Mouse (Mus musculus) urinary bladder, postnatal 4 days (tissue): ENCODE measurements around the gene Spryd3.

Experiments
- DNase-seq, 2 experiments: peaks; one replicate each; pipeline ENCODE4 v3.0.0; 2021 to 2022; ENCODE audit warnings: low spot score in 2 of 2

The Spryd3 gene

DNA sequence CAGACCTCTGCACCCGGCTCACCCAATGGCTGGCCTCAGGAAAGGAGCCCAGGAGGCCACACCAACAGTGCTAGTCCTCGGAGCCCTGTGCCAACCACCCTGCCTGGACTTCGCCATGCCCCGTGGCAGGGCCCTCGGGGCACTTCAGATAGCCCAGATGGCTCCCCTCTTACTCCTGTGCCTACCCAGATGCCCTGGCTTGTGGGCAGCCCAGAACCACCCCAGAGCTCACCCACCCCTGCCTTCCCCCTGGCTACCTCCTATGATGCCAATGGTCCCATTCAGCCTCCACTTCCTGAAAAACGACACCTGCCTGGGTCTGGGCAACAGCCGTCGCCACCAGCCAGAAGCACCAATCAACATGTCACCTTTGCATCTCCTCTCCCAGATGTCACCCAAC, 23.2 kb downstream of the Spryd3 start:
- DNase-seq, result no peak

DNA sequence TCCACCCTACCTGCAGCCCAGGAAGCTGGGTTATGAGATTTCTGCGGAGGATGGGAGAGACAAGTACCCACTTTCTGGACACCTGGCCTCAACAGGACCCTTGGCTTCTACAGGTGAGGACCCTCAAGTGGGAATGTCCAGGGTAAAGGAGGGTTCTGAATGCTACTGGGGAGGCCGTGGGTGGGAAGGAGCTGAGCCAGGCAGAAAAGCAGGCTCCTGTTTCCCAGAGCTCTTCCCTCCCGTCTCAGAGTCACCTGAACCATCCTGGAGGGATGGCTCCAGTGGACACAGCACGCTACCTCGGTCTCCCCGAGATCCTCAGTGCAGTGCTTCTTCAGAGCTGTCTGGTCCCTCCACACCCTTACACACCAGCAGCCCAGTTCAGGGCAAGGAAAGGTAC, 23.9 kb downstream of the Spryd3 start:
- no peak for DNase-seq

DNA sequence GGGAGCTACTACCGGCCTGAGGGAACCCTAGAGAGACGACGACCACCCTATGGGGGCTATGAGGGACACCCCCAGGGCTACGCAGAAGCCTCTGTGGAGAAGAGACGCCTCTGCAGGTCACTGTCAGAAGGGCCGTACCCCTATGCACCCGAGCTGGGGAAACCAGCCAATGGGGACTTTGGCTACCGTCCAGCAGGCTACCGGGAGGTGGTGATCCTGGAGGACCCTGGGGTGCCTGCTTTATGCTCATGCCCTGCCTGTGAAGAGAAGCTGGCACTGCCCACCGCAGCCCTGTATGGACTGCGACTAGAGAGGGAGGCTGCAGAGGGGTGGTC, 24.6 kb downstream of the Spryd3 start:
- DNase-seq, result no peak

DNA sequence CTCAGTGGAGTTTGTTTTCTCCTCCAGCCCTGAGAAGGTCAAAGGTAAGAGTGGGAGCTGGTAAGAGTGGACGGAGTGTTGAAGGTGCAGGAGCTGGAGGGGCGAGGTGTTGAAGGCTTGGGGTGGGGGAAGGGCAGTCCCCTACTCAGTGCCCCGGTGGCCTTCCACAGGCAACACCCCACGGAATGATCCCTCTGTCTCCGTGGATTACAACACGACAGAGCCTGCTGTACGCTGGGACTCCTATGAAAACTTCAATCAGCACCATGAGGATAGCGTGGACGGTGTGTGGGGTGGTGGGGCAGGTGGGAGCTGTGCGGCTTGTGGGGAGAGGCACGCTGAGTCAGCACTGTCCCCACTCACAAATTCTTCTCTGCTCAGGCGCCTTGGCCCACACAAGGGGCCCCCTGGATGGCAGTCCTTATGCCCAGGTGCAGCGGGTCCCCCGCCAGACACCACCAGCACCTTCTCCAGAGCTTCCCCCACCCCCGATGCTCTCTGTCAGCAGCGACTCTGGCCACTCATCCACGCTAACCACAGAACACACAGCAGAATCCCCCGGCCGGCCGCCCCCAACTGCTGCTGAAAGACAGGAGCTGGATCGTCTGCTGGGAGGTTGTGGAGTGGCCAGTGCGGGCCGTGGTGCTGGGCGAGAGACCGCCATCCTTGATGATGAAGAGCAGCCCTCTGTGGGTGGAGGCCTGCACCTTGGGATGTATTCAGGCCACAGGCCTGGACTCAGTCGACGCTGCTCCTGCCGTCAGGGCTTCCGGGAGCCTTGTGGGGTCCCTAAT, 25.1 kb downstream of the Spryd3 start:
- no peak for DNase-seq

DNA sequence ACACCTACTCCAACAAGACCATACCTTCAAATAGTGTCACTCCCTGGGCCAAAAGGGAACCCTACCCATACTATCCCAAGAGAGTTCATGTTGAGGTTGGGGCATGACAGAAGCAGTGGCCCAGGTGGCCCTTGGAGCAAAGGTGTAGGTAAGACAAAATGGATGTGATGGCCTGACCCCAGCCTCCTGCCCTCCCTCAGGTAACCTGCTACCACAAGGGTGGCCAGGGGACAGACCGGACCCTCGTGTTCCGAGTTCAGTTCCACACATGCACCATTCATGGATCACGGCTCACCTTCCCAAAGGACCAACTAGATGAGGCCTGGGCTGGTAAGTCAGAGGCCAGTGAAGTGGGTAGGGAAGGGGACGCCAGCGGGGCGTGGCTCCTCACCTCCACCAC, 25.8 kb downstream of the Spryd3 start:
- no peak for DNase-seq

DNA sequence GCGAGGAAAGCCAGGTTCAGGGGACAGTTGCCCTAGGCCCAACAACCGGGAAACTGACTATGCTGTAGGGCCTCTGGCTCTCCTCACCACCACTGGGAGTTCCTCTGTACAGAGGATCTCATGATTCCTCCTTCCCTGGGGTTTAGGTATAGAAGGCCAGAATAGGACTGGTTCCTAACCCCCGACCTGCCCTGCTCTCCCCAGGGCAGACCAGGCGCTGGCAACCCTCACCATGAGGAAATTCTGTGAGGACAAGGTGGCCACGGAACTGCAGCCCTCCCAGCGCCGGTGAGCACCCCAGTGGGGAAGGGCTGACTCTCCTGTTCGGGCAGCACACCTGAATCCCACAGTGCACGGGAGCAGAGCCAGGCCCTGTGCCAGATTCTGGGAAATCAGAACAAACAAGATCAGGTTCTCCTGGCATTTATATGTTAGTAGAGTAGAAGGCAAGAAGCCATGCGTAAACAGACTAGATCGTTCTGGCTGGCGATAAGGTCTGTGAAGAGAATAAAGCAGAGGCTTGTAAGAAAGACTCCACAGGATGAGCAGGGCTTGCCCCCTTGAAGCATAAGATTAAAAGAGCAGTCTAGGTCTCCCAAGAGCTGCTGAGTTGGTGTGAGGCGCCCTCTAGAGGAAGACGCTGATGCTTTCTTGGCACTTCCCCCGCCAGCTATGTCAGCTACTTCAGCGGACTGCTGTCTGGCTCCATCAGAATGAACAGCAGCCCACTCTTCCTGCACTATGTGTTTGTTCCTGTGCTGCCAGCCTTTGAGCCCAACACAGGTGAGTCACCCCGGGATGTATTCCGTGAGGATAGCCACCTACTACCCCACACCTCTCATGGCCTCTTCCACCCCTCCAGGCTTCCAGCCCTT, 27.1 kb downstream of the Spryd3 start:
- peak; percentile 67 to 85 for DNase-seq

DNA sequence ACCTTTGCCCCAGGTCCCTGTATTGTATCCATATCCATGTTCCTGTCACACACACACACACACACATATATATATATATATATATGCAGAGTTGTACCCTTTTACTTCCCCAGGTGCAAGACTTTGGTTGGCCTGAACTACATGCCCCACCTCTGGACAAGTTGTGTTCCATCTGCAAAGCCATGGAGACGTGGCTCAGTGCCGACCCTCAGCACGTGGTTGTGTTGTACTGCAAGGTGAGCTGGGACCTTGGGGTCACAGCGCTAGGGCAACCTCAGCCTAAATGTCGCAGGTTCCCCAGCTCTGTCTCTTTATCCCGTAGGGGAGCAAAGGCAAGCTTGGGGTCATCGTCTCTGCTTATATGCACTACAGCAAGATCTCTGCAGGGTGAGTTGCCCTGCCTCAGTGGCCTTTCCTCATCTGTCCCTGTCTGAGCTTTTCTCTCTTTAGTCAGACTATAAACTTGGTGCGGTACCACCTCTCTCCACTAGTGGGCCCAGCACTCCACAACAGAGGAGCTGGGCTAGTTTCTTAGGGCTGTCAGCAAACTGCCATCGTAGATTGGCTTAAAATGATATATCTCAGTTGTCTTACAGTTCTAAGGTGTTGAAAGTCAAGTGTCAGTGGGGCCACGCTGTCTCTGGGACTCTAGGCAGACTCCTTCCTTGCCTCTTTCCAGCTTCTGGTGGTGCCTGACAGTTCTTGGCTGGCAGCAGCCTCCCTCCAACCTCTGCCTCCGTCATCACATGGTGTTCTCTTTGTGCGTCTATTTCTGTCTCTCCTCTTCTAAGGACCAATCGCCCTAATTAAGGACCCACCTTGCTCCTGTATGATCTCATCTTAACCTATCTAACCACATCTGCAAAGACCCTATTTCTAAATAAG, 28.1 kb downstream of the Spryd3 start:
- no peak for DNase-seq

DNA sequence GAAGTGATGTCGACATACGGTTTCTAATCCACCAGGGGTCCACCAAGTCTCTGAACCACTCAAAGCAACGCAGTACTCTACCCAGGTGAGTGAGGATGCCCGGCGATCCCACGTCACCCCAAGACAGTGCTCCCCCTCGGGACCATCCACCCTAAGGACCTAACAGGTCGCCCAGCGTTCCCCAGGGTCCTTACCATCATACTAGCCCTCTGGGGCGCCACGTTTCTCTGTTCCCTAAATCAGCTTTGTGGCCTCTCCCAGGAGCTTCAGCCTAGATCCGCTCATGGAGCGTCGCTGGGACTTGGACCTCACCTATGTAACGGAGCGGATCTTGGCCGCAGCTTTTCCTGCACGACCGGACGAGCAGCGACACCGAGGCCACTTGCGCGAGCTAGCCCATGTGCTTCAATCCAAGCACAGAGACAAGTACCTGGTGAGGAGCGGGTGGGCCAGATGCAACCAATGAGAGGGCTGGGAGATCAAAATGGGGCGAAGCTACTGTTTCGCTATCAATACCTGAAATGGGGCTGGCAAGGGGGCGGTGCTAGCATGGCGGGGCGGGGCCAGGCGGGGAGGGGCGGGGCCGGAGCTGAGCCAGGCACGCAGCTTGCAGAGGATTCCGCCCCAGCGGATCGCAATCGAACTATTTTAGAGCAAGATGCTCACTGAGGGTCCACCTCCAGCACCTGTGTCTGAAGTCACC, 29.1 kb downstream of the Spryd3 start:
- DNase-seq, result no peak

DNA sequence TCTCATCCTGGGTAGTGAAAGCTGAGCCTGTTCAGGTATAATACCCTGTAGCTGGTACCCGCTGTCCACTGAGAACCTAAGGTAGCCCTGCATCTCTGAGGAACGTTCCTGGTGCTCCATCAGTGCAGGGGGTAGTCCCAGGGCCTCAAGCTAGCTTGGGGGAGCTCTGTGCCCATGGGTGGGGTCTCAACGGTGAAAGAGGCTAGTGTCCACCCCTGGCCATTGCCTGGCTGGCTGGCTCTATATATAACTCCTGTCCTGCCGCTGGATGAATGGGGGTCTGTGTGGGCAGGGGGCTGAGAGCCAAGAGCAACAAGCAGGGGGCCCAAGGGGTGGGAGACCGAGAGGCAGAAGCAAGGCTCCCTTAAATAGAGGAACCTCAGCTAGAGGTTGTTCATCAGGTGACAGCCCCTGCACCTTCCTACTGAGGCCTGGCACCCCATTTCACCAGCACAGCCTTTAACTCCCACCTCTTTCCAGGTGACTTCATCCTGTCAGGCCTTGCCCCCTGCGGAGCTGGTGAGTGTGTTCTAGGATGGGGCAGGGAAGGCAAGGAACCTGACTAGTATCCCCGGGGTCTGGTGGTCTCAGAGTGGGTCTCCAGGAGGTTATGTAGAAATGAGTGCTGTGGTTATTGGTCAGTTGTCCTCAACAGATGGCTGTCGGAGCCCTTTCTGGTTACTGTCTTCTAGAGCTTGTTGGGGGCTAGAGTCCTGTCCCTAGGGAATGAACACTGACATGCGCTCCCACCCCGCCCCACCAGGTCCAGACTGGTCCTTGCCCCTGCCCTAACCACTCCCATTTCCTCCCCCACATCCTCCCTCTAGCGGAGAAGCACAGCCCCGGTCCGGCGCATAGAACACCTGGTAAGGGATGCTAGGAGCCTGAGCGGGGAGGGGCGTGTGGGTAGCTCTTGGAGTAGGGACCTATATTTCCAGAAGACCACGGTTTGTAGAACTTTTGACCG, 30.0 kb downstream of the Spryd3 start:
- no peak for DNase-seq

DNA sequence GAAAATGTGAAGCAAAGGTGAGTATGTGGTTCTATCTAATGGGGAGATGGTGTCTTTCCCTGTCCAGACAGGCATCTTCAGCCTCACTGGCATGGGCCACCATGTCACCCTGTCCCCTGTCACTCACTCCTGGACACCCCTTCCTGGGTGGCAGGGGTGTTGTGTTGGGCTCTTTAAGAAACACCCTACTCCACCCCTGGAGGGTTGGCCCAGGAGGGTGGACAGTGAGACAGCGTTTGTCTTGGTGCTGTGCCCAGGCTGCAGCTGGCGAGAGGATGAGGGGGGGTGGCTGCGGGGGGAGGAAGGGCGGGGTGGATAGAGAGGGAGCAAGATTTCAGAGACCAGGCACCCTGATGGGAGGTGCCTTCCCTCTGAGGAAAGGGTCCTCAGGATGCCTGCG, 30.7 kb downstream of the Spryd3 start:
- DNase-seq, result peak in 1 of 2 experiments; percentile 69

DNA sequence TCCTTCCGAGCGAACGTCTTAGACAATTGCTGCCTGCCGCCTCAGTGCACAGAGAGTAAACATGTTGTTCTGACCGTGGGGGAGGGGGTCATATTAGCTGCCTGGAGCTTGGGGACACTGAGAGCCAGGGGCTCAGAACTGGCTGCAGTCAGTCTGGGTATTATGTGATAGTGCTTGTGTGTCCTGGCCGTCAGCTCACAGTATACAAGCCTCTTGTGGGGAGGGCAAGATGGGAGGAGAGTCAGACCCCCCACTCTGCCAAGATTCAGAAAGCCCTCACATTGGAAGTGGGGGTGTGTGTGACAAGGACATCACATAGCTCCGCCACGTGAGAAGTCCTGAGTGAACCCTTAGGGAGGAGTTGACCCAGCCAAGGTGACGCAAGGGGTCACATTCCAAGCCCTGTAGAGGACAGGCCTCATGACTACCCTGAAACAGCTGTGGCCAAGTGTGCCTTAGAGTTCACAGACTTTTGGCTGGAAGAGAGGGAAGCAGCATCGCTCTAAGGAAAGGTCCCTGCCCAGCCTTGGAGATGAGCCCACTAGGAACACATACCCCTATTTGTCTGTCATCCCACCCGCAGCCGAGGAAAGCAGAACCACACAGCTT, 32.0 kb downstream of the Spryd3 start:
- no peak for DNase-seq

DNA sequence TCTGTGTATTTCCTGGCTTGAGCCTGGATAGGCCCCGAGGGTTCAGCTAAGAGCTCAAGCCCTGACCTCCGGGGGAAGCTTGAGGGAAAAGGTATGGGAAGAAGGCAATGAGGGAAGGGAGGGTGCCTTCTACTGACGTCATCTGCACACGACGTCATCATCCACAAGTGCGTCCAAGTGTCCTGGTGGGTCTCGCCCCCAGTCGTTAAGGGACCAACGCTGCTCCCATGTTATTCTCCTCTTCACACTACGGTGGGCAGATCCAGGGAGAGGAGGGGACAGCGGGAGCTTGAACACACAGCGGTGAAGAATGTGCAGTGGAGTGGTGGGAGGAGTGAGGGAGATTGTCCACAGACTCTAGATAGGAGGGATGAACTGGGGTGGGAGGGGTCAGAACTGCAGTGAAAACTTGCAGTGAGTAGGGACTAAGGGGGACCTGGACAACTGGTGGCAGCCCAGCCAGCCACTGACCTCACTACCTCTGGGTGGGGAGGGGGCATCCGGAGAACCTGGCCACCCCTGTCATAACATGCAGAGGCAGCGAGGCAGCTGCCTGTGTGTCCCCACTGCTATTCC, 32.6 kb downstream of the Spryd3 start:
- DNase-seq, result no peak

DNA sequence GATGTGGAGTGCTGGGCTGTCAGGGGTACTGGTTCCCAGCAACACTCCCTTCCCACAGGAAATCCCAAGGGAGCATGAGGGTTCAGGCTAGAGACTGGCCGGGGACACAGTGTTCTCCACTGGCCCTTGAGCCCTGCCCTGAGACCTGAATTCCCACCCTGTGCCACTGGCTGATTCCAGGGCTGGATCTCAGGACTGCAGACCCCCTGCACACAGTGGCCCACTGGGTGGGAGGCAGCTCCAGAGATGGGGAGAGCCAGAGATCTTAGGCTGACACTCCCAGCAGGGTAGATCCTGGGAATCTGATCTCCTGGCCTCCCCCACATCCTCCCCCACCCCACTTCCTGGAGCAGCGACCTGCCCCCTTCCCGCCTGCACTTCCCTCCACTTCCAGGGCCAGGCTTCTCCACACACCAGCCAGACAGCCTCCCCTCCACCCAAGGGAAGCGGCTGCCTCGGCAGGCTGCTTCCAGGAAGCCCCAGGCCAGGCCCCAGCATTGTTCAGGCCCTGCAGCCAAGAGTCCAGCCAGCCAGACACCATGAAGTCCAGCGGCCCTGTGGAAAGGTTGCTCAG, 33.4 kb downstream of the Spryd3 start:
- peak in 1 of 2 experiments; percentile 67 for DNase-seq

DNA sequence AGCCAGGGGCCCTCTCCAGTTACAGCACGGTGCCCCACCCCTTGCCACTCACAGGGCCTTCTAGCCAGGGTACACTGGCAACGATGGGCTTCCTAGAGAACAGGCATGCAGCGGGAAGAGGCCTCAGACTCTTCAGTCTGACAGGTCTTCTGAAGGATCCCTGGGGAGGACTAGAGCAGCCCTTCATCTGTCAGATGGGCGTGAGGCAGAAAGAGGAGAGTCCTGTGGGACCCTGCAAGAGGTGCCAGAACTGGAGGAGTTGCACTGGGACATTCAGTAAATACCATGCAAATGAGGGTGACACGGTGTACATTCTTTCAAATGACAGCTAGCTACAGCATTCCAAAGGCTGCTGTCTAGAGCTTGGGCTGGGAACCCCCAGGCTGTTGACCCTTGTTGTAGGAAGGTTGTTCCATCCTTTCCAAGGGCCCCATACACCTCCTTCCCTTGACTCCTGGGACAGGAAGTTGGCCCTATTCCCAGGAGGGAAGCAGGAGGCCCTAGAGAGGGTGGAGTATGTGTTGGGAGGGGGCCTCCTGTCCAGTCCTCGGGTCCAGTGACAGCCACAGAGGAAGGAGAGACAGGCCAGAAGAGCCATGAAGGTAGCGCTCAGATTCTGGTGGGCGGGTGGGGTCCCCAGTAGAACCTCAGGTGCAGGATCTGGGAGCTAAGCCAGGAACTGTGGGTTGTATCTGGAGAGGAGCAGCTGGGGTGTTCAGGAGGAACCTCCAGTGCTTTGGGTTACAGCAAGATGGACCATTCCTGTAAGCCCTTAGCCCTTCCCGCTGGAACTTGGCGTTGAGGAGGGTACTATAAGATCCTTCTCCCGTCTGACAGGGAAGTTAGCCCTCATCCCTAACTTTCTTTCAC, 34.1 kb downstream of the Spryd3 start:
- DNase-seq, result peak in 1 of 2 experiments; percentile 60

DNA sequence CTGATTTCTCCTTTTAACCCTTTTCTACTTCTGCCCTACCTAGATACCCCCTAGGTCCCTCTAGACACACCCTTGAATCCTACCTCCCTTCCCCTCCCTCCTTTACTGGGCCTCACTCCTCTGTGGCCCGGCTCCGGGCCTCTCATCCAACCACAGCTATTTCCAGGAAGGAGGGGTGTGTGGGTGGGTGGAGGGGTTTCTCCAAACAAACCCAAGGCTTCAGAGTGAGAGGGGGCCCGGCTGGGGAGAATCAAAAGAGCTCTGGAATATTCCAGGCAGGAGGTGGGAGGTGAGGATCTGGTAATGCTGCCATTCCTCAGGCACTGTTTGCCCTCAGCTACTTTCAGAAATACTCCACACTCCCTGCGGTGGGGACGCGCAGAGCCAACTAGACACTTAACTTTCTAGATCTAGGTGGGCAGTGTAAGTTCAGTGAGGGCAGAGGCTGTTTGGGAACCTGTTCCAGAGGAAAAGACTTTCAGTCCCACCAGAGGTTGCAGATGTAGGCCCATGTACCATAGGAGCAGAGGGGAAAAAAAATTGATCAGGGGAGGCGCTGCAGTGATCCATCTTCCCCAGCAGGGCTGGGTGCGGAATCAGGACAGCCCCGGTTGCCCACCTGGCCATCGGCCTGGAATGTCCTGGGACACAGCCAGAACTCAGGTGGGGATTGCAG, 34.9 kb downstream of the Spryd3 start:
- DNase-seq, result peak in 1 of 2 experiments; percentile 58

DNA sequence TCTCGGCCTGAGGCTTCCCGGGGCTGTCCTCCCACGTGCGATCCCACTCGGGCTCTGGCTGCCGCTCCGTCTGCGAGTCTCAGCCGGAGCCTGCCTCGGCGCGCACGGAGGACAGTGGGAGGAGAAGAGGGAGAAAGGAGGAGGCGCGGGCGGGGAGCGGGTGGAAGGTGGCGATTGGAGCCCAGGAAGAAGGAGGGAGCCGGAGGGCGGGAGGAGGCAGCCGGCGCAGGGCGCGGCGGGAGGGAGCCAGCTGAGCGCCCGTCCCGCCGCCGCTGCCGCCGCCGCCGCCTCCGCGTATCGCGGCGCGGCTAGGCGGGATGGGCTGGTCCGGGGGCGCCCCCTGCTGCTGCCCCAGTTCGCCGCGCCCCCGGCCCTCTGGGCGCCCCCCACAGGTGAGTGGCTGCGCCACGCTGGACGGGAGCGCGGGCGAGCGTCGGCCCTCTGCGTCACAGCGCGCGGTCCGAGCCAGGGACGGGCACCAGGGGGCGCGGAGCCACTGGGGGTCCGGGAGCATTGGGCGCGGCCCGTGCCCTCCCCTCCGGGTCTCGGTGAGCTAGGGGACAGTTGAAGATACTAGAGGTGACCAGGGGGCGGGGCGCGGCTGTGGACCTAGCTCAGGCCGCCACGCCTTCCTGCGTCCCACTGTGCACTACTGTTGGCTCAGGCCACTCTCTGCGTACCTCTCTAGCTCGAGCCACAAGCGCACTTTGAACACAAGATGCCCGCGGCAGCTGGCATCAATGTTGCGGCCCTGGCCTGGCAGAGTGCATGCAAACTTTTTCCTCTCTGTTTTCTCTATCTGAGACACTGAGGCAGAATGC, 35.7 kb downstream of the Spryd3 start, which contains the start of gene Tns2:
Gene Tns2 (plus strand): TSS at position 253 of the 821 bp plus-strand sequence.
- DNase-seq, result peak; percentile 83 to 91

DNA sequence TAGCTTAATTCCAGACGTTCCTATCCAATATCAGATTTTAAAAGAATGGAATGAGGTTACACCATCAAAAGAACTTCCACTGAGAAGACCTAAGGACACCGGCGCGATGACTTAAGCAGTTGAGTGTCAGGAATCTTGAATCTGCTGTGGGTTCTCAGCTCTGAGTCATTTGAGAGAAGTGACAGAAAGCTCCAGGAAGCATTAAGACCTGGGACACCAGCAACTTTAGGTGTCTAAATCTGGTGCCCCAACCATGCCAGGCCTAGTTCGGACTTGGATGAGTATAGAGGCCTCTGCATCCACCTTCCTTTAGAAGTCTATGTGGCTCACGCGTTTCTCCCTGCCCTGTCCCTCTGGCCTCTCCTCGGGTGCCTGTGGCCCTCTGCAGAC, 36.3 kb downstream of the Spryd3 start:
- no peak for DNase-seq
